ENCODE assay signal across 8 mouse cellular contexts in the genomic region with DNA sequence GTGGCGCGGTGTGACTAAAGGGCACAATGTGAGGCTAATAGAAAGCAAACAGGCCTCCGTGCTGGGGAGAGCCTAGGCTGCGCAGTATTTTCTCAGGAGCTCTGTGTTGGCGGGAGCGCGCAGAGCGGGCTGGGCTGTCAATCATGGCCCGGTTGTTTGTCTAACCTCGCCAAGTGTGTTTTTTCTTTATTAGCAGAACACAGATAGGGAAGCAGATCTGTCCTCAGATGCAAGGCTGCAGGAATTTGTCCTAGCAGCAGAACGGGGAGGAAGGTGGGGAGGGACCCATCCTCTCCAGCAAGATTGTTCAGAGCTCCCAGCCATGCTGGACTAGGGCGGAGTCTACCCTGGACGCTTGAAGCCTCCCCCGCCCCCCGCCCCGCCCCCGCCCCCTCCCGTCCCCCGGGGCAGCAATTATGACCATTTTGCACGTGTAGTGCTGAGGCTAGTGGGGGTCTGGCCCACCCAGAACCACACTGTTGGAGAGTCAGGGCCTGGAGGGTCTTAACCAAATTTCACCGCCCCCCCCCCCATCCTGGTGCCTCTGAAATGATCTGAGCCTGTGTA. TPM values are rescaled to one million over a fixed set of nuclear protein-coding genes. Genes with fewer than 3 reads are reported as not detected.
A peak's percentile ranks its signal among the peaks of the same experiment; 100 is the strongest.
DNase-seq lines count a peak whose midpoint lies in the region; ATAC-seq lines count a peak whose summit lies in the region.
"Had no signal": no experiment of that assay in that cellular context is flagged by ENCODE, and none has a peak within 500 bp of the region (broad histone marks: within the 10 kb centered on the region; RNA-seq: fewer than 3 reads in every experiment).

No protein-coding gene starts in this region.

- no peaks in the 10 kb centered on the region for H3K9me3 ChIP-seq in liver, embryonic 11.5 days (ENCODE audit: control insufficient read depth, low read length)
- H3K9me3 ChIP-seq in forebrain, embryonic 11.5 days (ENCODE audit: control insufficient read depth, low read length) = no peaks in the 10 kb centered on the region
- no peaks in the 10 kb centered on the region for H3K9me3 ChIP-seq in limb, embryonic 15.5 days
- no peaks in the 10 kb centered on the region for H3K9me3 ChIP-seq in stomach, embryonic 15.5 days

- H3K27me3 ChIP-seq in liver, embryonic 11.5 days (replicated peaks; ENCODE audit: control insufficient read depth, insufficient read depth, low read length) = no peaks in the 10 kb centered on the region
- H3K27me3 ChIP-seq in forebrain, embryonic 11.5 days (ENCODE audit: control insufficient read depth, insufficient read depth, low read length) = peaks cover 3% of the 10 kb centered on the region; the same call in 1 of the 2 replicates
- H3K27me3 ChIP-seq in limb, embryonic 15.5 days = peaks cover 5% of the 10 kb centered on the region; the same call in 1 of the 2 replicates
- H3K27me3 ChIP-seq in stomach, embryonic 15.5 days (replicated peaks) = no peaks in the 10 kb centered on the region

- peak overlapping the region; percentile 39 for H3K4me3 ChIP-seq in liver, embryonic 11.5 days (ENCODE audit: low read depth, low read length)
- peak overlapping the region; percentile 34 for H3K4me3 ChIP-seq in forebrain, embryonic 11.5 days (ENCODE audit: low read depth, low read length)
- H3K4me3 ChIP-seq in limb, embryonic 15.5 days = peak overlapping the region; percentile 32
- H3K4me3 ChIP-seq in stomach, embryonic 15.5 days (replicated peaks) = peak overlapping the region; percentile 39
- H3K4me3 ChIP-seq: gastrocnemius, adult 2 months had no signal

- H3K4me2 ChIP-seq in liver, embryonic 11.5 days = peak overlapping the region; percentile 61
- H3K4me2 ChIP-seq in forebrain, embryonic 11.5 days (ENCODE audit: low read depth, low read length, severe bottlenecking) = peak overlapping the region; percentile 63
- H3K4me2 ChIP-seq in limb, embryonic 15.5 days = peak overlapping the region; percentile 44
- H3K4me2 ChIP-seq in stomach, embryonic 15.5 days = peak overlapping the region; percentile 54

- no peak overlapping the region for H3K27ac ChIP-seq in liver, embryonic 11.5 days (ENCODE audit: low read depth, low read length)
- H3K27ac ChIP-seq in forebrain, embryonic 11.5 days (ENCODE audit: low read depth, low read length) = no peak overlapping the region
- no peak overlapping the region for H3K27ac ChIP-seq in limb, embryonic 15.5 days
- H3K27ac ChIP-seq in stomach, embryonic 15.5 days = no peak overlapping the region
- H3K27ac ChIP-seq: gastrocnemius, adult 2 months had no signal

- WGBS in liver, embryonic 11.5 days = 5% methylated on average over 17 of the region's 21 CpGs
- WGBS in forebrain, embryonic 11.5 days = 1% methylated on average over 21 of the region's 21 CpGs
- WGBS in limb, embryonic 15.5 days = 5% methylated on average over 21 of the region's 21 CpGs
- whole genome bisulfite sequencing in stomach, embryonic 15.5 days = 6% methylated on average over 21 of the region's 21 CpGs

- H3K4me1 ChIP-seq in liver, embryonic 11.5 days (replicated peaks; ENCODE audit: control insufficient read depth, insufficient read depth, low read length) = 0 out of 2 replicates have a peak, but pooled peaks cover 2% of the 10 kb centered on the region
- peaks cover 3% of the 10 kb centered on the region; the same call in 1 of the 2 replicates for H3K4me1 ChIP-seq in forebrain, embryonic 11.5 days (replicated peaks; ENCODE audit: control insufficient read depth, insufficient read depth, low read length)
- peaks cover 11% of the 10 kb centered on the region for H3K4me1 ChIP-seq in limb, embryonic 15.5 days
- H3K4me1 ChIP-seq in stomach, embryonic 15.5 days = peaks cover 3% of the 10 kb centered on the region; the same call in 1 of the 2 replicates

- no peaks in the 10 kb centered on the region for H3K36me3 ChIP-seq in liver, embryonic 11.5 days (ENCODE audit: control insufficient read depth, insufficient read depth, low read length)
- no peaks in the 10 kb centered on the region for H3K36me3 ChIP-seq in forebrain, embryonic 11.5 days (ENCODE audit: control insufficient read depth, insufficient read depth, low read length)
- no peaks in the 10 kb centered on the region for H3K36me3 ChIP-seq in limb, embryonic 15.5 days
- H3K36me3 ChIP-seq in stomach, embryonic 15.5 days = no peaks in the 10 kb centered on the region

- DNase-seq in liver, embryonic 11.5 days (ENCODE audit: low spot score) = no peak
- DNase-seq in liver = no peak
- peak; percentile 73 for DNase-seq in forebrain, embryonic 11.5 days (ENCODE audit: low spot score)
- DNase-seq in gastrocnemius, postnatal 4 days (ENCODE audit: low spot score in 2 of 2) = no peak
- DNase-seq in left cerebral cortex, adult 11 months (ENCODE audit: low spot score) = no peak
- DNase-seq: gastrocnemius, adult 2 months had no signal

- ATAC-seq in liver, embryonic 11.5 days (replicated peaks; ENCODE audit: low FRiP score) = 0 out of 2 replicates have a peak, but pooled peaks have one; percentile 31
- ATAC-seq in forebrain, embryonic 11.5 days (replicated peaks; ENCODE audit: low FRiP score) = peak; percentile 74
- ATAC-seq in limb, embryonic 15.5 days (ENCODE audit: insufficient number of reproducible peaks, low FRiP score, low TSS enrichment, low read depth) = 0 out of 2 replicates have a peak, but pooled peaks have one; percentile 26
- peak; percentile 69 for ATAC-seq in stomach, embryonic 15.5 days (ENCODE audit: insufficient read depth, low FRiP score, low read depth)

- H3K9ac ChIP-seq in liver, embryonic 11.5 days (ENCODE audit: low read depth, low read length) = no peak overlapping the region
- peak overlapping the region; percentile 57; the same call in 1 of the 2 replicates for H3K9ac ChIP-seq in forebrain, embryonic 11.5 days (ENCODE audit: low read length)
- no peak overlapping the region for H3K9ac ChIP-seq in limb, embryonic 15.5 days
- H3K9ac ChIP-seq in stomach, embryonic 15.5 days = no peak overlapping the region

RNA-seq across cellular contexts. Expression of a gene that starts 43.7 kb away (rescaled TPM):
- polyA plus RNA-seq in liver, embryonic 11.5 days (2014; fragmentation: Nextera tagmentation; extraction: Ambion mirVana) = 21.2 and 22.3 TPM in 2 replicates
- 1.0 and 1.4 TPM in 2 replicates for polyA plus RNA-seq in forebrain, embryonic 11.5 days (2014; fragmentation: Nextera tagmentation; extraction: Ambion mirVana)
- polyA plus RNA-seq in limb, embryonic 15.5 days (2015; fragmentation: Nextera tagmentation; extraction: Ambion mirVana) = 3.9 and 4.3 TPM in 2 replicates
- 173 and 204 TPM in 2 replicates for polyA plus RNA-seq in stomach, embryonic 15.5 days (2015; fragmentation: Nextera tagmentation; extraction: Ambion mirVana)
- total RNA-seq in gastrocnemius, postnatal 4 days (2021) = not detected
- total RNA-seq: gastrocnemius, adult 2 months had no signal
